Mouse (Mus musculus) neural tube, embryonic 12.5 days (tissue): ENCODE data around the gene Fbxw7. TPM values are rescaled to one million over a fixed set of nuclear protein-coding genes. Genes with fewer than 3 reads are reported as not detected.

Experiments used
- ATAC-seq: fragments of 200-750 bp; cut with Nextera tagmentation; 2 replicates; pipeline ENCODE4 v1.8.0; 2017; ENCODE audit warnings: low read depth, mild to moderate bottlenecking, moderate TSS enrichment, moderate library complexity; ENCODE audit not compliant: low FRiP score
- H3K27ac ChIP-seq: fragments of 300-500 bp; sonication (generic); 2 replicates; pipeline ENCODE4 v1.5.1; 2016
- H3K27me3 ChIP-seq: fragments of 300-500 bp; sonication (generic); replicated peaks from 2 replicates; pipeline ENCODE4 v1.6.1; 2016; ENCODE audit warnings: mild to moderate bottlenecking
- H3K36me3 ChIP-seq: fragments of 300-500 bp; sonication (generic); 2 replicates; pipeline ENCODE4 v1.6.1; 2016; ENCODE audit warnings: mild to moderate bottlenecking
- H3K4me1 ChIP-seq: fragments of 300-500 bp; sonication (generic); 2 replicates; pipeline ENCODE4 v1.6.1; 2016
- H3K4me2 ChIP-seq: fragments of 300-500 bp; sonication (generic); replicated peaks from 2 replicates; pipeline ENCODE4 v1.6.1; 2016; ENCODE audit warnings: mild to moderate bottlenecking
- H3K4me3 ChIP-seq: fragments of 300-500 bp; sonication (generic); 2 replicates; pipeline ENCODE4 v1.5.1; 2016
- H3K9ac ChIP-seq: fragments of 300-500 bp; sonication (generic); 2 replicates; pipeline ENCODE4 v1.6.1; 2016; ENCODE audit warnings: mild to moderate bottlenecking
- H3K9me3 ChIP-seq: fragments of 300-500 bp; sonication (generic); 2 replicates; pipeline ENCODE4 v1.6.1; 2016; ENCODE audit warnings: mild to moderate bottlenecking
- WGBS: fragments of 180-500 bp; shearing (Covaris S2); methylation state at CpG from one replicate; pipeline ENCODE4 v1.1.7; 2016; 5-methylcytosine and 5-hydroxymethylcytosine counted together
- polyA plus RNA-seq: library from polyadenylated mRNA; unstranded; fragments of >200 nt; fragmentation: Nextera tagmentation; extraction: Ambion mirVana; gene quantifications from 2 replicates; pipeline ENCODE4 v1.2.1, GENCODE M21; 2016

Fbxw7 gene
- polyA plus RNA-seq, 1 experiment from 2014 or later, result 22.7 TPM

DNA sequence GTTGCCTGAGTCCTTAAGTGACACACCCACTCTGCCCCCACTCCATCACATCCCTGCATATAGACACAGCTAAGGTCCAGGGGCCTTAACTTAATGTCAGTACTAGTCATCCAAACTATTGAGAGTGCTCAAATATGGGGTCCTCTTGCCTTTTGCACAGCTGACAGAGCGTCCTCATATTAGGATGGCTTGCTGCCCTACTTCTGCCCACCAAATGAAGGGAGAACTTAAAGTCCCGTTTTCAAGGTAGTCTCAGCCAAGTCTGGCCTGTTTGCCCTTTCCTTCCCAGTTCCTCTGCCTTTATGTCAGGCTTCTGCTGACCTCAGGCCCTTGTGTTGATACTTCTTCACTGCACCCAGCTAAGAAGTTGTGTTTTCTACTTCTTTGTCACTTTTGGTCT is 157.8 kb downstream of the Fbxw7 start:
- no peak for ATAC-seq
- Histone ChIP-seq H3K4me2 (no peak overlapping the region), H3K27ac (no peak overlapping the region), H3K27me3 (no peaks in the 10 kb centered on the region), H3K4me1 (no peaks in the 10 kb centered on the region), H3K4me3 (no peak overlapping the region), H3K9ac (no peak overlapping the region), H3K36me3 (peaks cover 30% of the 10 kb centered on the region), H3K9me3 (no peaks in the 10 kb centered on the region)
- WGBS, result 88% methylated on average over 2 of the region's 2 CpGs

DNA sequence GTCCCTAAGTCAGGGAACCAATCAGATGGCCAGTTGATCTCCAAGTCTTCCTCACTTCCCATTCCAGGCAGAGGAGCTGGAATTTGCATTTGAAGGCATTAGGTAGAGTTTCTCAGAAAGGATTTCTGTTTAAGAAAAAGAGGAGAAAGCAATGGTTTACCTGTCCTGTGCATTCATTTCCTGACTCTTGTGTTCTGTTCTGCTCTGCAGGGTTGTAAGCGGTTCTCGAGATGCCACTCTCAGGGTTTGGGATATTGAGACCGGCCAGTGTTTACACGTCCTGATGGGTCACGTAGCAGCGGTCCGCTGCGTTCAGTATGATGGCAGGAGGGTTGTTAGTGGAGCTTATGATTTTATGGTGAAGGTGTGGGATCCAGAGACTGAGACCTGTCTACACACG is 159.1 kb downstream of the Fbxw7 start:
- H3K27ac ChIP-seq, result no peak overlapping the region
- ATAC-seq, result no peak
- no peaks in the 10 kb centered on the region for H3K27me3 ChIP-seq
- 87% methylated on average over 9 of the region's 9 CpGs for WGBS
- no peaks in the 10 kb centered on the region for H3K4me1 ChIP-seq
- H3K9me3 ChIP-seq, result no peaks in the 10 kb centered on the region
- H3K36me3 ChIP-seq, result peaks cover 27% of the 10 kb centered on the region
- H3K4me3 ChIP-seq, result no peak overlapping the region
- no peak overlapping the region for H3K4me2 ChIP-seq
- no peak overlapping the region for H3K9ac ChIP-seq

DNA sequence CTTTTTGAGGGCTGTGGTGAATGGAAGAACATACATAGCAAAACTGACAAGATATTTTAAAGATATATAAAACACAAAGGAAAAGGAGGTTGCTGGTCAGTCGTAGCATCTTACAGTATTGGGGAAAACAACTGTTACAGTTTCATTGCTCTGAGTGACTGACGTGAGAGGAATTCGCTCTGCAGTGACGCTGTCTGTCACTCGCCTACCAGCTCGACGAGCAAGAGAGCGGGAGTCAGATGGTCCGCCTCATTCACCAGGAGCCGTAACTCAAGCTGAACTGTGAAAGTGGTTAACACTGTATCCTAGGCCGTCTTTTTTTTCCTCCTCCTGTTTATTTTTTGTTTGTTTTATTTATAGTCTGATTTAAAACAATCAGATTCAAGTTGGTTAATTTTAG is 163.6 kb downstream of the Fbxw7 start:
- 93% methylated on average over 11 of the region's 11 CpGs for WGBS
- Histone ChIP-seq H3K27ac (no peak overlapping the region), H3K4me3 (no peak overlapping the region), H3K4me1 (no peaks in the 10 kb centered on the region), H3K9me3 (no peaks in the 10 kb centered on the region), H3K36me3 (peaks cover 12% of the 10 kb centered on the region; the same call in 1 of the 2 replicates), H3K9ac (no peak overlapping the region), H3K27me3 (no peaks in the 10 kb centered on the region), H3K4me2 (no peak overlapping the region)
- ATAC-seq, result no peak

- Histone ChIP-seq H3K9me3 (no peaks in the 10 kb centered on the region), H3K4me1 (no peaks in the 10 kb centered on the region), H3K9ac (no peak overlapping the region), H3K27me3 (no peaks in the 10 kb centered on the region), H3K4me3 (no peak overlapping the region), H3K27ac (no peak overlapping the region), H3K4me2 (no peak overlapping the region), H3K36me3 (peaks cover 12% of the 10 kb centered on the region; the same call in 1 of the 2 replicates)
- 99% methylated on average over 2 of the region's 2 CpGs for WGBS
- ATAC-seq, result no peak
Observed at GRCm38 (mm10) chr3:84980158-84980557, 165.1 kb downstream of the Fbxw7 start.

DNA sequence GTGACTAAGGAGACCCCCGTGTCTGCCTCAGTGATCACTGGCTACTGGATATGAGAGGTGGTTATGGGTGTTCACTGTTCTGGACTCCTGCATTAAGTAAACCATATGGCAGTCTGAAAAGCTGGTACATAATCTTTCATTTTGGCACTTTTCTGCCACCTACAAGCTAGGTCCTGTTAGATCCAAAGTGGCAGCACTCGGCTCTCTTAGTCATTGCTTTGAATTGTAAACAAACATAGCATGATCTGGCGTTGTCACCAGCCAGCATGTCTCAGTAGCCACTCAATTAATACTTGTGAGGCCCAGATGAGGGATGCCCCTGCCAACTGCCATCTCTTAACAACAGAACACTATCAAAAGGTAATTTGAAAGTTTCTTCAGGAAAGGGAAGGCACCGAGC is 167.6 kb downstream of the Fbxw7 start:
- Histone ChIP-seq H3K4me2 (no peak overlapping the region), H3K27ac (no peak overlapping the region), H3K4me3 (no peak overlapping the region), H3K4me1 (no peaks in the 10 kb centered on the region), H3K27me3 (no peaks in the 10 kb centered on the region), H3K36me3 (peaks cover 5% of the 10 kb centered on the region; the same call in 1 of the 2 replicates), H3K9me3 (no peaks in the 10 kb centered on the region), H3K9ac (no peak overlapping the region)
- 80% methylated on average over 4 of the region's 4 CpGs for WGBS
- no peak for ATAC-seq

DNA sequence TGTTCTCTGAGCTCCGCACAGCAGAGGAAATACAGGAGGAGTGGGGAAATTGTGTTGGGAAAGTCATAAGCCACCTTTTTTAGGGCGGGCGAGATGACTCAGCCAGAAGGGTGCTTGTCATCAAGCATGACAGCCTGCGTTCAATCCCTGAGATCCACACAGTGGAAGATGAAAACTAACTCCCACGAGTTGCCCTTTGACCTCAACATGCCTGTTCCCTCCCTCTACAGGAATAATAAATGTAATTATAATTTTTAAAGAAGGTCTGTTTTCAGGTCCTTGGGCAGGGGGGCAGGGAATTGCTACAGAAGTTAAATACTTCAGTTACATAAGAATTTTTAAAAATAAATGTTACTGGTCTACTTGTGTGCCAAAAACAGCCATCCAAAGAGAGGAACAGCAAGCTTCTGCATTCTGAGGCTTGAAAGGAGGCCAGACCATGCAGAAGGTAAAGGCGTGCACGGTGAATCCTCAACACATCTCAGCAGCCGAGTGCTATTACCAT is 170.1 kb downstream of the Fbxw7 start:
- Histone ChIP-seq H3K4me1 (no peaks in the 10 kb centered on the region), H3K4me3 (no peak overlapping the region), H3K36me3 (0 out of 2 replicates have a peak, but pooled peaks cover under 1% of the 10 kb centered on the region), H3K27ac (no peak overlapping the region), H3K9ac (no peak overlapping the region), H3K27me3 (no peaks in the 10 kb centered on the region), H3K4me2 (no peak overlapping the region), H3K9me3 (no peaks in the 10 kb centered on the region)
- WGBS, result 90% methylated on average over 8 of the region's 8 CpGs
- ATAC-seq, result no peak

DNA sequence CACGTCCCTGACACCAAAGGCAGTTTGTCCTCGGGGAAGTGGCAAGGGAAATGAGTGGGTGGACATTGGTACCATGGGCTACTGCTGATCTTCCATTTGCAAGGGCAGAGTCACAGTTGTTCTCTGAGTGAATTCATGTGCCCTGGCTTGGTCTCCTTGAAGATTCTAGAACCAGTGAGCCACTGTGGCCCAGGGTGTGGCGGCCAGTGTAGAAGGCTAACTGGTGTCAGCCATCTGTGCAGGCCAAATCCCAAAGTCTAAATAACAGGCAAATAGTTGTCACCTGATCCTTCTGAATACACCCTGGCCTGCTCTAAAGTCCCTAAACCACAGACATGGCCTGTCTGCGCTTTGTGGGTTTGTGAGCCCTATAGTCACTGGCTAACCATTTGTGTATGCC is 173.8 kb downstream of the Fbxw7 start:
- ATAC-seq, result no peak
- no peaks in the 10 kb centered on the region for H3K27me3 ChIP-seq
- H3K9ac ChIP-seq, result no peak overlapping the region
- no peak overlapping the region for H3K27ac ChIP-seq
- H3K4me1 ChIP-seq, result no peaks in the 10 kb centered on the region
- H3K4me3 ChIP-seq, result no peak overlapping the region
- peaks cover 3% of the 10 kb centered on the region; the same call in 1 of the 2 replicates for H3K9me3 ChIP-seq
- no peak overlapping the region for H3K4me2 ChIP-seq
- H3K36me3 ChIP-seq, result no peaks in the 10 kb centered on the region
- WGBS, result 93% methylated on average over 4 of the region's 4 CpGs

DNA sequence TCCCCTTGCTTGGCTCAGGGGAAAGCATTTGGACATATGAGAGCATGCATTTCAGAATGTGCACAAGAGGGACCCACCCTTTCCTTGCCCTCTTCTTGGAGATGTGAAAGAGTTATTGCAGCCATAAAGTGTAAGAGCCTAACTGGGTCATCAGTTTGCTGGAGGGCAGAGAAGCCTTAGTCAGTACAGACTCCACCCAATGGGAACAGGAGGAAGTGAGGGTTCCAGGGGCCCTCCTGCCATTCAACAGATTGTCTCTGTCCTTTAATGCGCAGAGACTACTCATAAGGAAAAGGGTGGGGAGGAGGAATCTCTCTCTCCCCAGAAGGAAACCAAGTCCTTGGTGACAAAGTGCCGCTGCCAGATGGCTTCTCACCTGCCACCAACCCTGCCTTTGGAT is 190.2 kb downstream of the Fbxw7 start:
- no peak for ATAC-seq
- H3K9me3 ChIP-seq, result no peaks in the 10 kb centered on the region
- 58% methylated on average over 2 of the region's 2 CpGs for WGBS

DNA sequence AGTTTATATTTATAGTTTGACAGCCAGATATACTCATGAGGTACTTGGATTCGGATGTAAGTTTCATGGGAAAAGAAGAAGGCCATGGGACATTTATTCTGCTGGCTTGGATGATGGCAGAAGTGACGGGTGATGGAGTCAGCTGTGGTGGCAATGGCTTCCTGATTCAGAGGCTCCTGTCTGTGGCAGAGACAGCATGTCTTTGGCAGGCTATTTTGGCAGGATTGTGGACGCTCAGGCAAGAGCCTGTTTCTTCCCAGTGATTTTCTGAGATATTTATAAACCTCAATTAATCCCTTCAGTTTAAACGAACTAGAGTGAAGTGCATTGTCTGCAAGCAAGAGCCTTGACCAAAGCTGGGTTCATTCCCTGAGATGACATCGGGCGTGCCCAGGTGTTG is 197.8 kb downstream of the Fbxw7 start:
- Histone ChIP-seq H3K27ac (no peak overlapping the region), H3K4me2 (no peak overlapping the region), H3K4me1 (no peaks in the 10 kb centered on the region), H3K4me3 (no peak overlapping the region), H3K36me3 (no peaks in the 10 kb centered on the region), H3K27me3 (no peaks in the 10 kb centered on the region), H3K9me3 (no peaks in the 10 kb centered on the region), H3K9ac (no peak overlapping the region)
- ATAC-seq, result no peak
- 84% methylated on average over 6 of the region's 6 CpGs for WGBS

More for the DNA sequence above, 190.2 kb downstream of the Fbxw7 start:
- H3K4me2 ChIP-seq, result no peak overlapping the region
- H3K4me3 ChIP-seq, result no peak overlapping the region
- no peaks in the 10 kb centered on the region for H3K4me1 ChIP-seq
- no peaks in the 10 kb centered on the region for H3K36me3 ChIP-seq
- H3K27me3 ChIP-seq, result no peaks in the 10 kb centered on the region
- no peak overlapping the region for H3K9ac ChIP-seq
- H3K27ac ChIP-seq, result no peak overlapping the region

- 76% methylated on average over 9 of the region's 9 CpGs for WGBS
Observed at GRCm38 (mm10) chr3:85015667-85016066, 200.6 kb downstream of the Fbxw7 start.

DNA sequence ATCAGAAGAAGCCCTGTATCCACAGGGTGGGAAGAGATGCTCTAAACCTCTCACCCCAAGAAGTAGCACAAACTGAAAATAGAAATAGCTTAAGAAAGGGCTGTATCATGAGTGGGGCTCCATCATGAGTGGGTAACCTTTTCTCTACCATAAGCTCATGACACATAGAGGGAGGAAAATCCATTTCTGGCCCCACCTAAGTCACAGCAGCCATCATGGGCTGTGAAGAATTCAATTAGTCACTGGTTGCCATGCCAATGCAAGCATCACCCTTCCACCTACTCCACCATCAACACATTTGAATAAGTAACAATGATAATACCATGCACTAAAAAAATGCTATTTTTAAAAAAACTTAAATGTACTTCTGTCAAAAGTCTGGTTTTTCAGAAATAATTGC is 205.1 kb downstream of the Fbxw7 start:
- no peak overlapping the region for H3K4me2 ChIP-seq
- 0 out of 2 replicates have a peak, but pooled peaks cover 4% of the 10 kb centered on the region for H3K4me1 ChIP-seq
- ATAC-seq, result no peak
- no peaks in the 10 kb centered on the region for H3K36me3 ChIP-seq
- no peak overlapping the region for H3K27ac ChIP-seq
- H3K4me3 ChIP-seq, result no peak overlapping the region
- H3K9ac ChIP-seq, result no peak overlapping the region
- H3K27me3 ChIP-seq, result no peaks in the 10 kb centered on the region
- H3K9me3 ChIP-seq, result no peaks in the 10 kb centered on the region

More at GRCm38 (mm10) chr3:85015667-85016066, 200.6 kb downstream of the Fbxw7 start:
- no peak overlapping the region for H3K27ac ChIP-seq
- no peak overlapping the region for H3K4me3 ChIP-seq
- no peaks in the 10 kb centered on the region for H3K4me1 ChIP-seq
- H3K9ac ChIP-seq, result no peak overlapping the region
- no peaks in the 10 kb centered on the region for H3K36me3 ChIP-seq
- H3K9me3 ChIP-seq, result no peaks in the 10 kb centered on the region
- no peak overlapping the region for H3K4me2 ChIP-seq
- no peak for ATAC-seq
- H3K27me3 ChIP-seq, result no peaks in the 10 kb centered on the region

DNA sequence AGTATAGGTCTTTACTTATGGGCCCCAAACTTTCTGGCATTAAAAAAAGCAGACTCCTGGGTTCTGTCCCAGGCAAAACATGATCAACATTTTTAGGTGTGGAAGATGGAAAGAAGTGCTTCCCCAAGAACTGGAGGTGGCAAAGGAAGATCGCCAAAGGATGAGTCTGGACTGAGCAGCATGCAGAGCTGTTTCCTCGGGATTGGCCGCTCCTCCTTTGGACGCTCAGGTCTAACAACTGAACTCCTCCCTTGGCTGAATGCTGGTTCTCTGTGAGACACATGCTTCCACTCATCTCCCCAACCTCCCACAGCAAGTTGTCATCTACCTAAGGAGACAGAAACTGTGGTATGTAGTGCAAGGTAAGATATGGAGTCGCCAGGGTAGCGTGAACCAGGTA is 206.7 kb downstream of the Fbxw7 start:
- WGBS, result 96% methylated on average over 6 of the region's 6 CpGs
- no peak overlapping the region for H3K9ac ChIP-seq
- no peak overlapping the region for H3K27ac ChIP-seq
- H3K4me2 ChIP-seq, result no peak overlapping the region
- ATAC-seq, result no peak
- 0 out of 2 replicates have a peak, but pooled peaks cover 9% of the 10 kb centered on the region for H3K4me1 ChIP-seq
- H3K27me3 ChIP-seq, result no peaks in the 10 kb centered on the region
- no peaks in the 10 kb centered on the region for H3K9me3 ChIP-seq
- no peak overlapping the region for H3K4me3 ChIP-seq
- no peaks in the 10 kb centered on the region for H3K36me3 ChIP-seq

DNA sequence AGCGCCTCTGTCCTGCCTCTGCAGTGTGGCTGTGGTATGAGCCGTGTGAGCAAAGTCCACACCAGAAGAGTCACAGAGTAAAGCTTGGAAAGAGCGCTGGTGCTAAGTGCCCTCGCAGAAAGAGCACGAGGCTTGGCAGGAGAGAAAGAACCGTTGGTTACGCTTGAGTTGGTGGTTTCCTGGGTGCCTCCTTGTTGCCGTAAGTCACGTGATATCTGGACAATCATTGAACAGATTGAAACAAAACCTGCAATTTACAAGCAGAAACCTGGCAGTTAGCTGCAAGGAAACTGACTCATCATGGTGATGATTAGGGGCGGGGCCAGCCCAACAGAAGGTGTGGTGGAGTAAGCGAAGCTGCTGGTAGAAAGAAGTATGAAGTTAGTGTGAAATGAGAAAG is 207.7 kb downstream of the Fbxw7 start:
- no peaks in the 10 kb centered on the region for H3K27me3 ChIP-seq
- H3K4me2 ChIP-seq, result no peak overlapping the region
- H3K4me3 ChIP-seq, result no peak overlapping the region
- H3K27ac ChIP-seq, result no peak overlapping the region
- H3K9ac ChIP-seq, result no peak overlapping the region
- 0 out of 2 replicates have a peak, but pooled peaks cover 9% of the 10 kb centered on the region for H3K4me1 ChIP-seq
- H3K9me3 ChIP-seq, result no peaks in the 10 kb centered on the region
- 84% methylated on average over 11 of the region's 11 CpGs for WGBS
- ATAC-seq, result no peak
- no peaks in the 10 kb centered on the region for H3K36me3 ChIP-seq
